Mouse (Mus musculus) midbrain, embryonic 13.5 days (tissue): ENCODE data around the gene Insrr. TPM values are rescaled to one million over a fixed set of nuclear protein-coding genes. Genes with fewer than 3 reads are reported as not detected.
"Not testable (repeated sequence)": the region's sequence is repeated elsewhere in the genome, so short reads cannot be mapped to it uniquely, and the experiment has no call there.

Source experiments
- ATAC-seq: fragments of 200-750 bp; cut with Nextera tagmentation; 2 replicates; pipeline ENCODE4 v1.8.0; 2017; ENCODE audit warnings: mild to moderate bottlenecking, moderate TSS enrichment, moderate library complexity
- H3K27ac ChIP-seq: fragments of 300-500 bp; sonication (generic); 2 replicates; pipeline ENCODE4 v1.5.1; 2015; ENCODE audit warnings: inconsistent platforms, mild to moderate bottlenecking, moderate library complexity
- H3K27me3 ChIP-seq: fragments of 300-500 bp; sonication (generic); 2 replicates; pipeline ENCODE4 v1.6.1; 2015; ENCODE audit warnings: mild to moderate bottlenecking, inconsistent platforms
- H3K36me3 ChIP-seq: fragments of 300-500 bp; sonication (generic); 2 replicates; pipeline ENCODE4 v1.6.1; 2015; ENCODE audit warnings: mild to moderate bottlenecking, inconsistent platforms
- H3K4me1 ChIP-seq: fragments of 300-500 bp; sonication (generic); replicated peaks from 2 replicates; pipeline ENCODE4 v1.6.1; 2015; ENCODE audit warnings: inconsistent platforms
- H3K4me2 ChIP-seq: fragments of 300-500 bp; sonication (generic); replicated peaks from 2 replicates; pipeline ENCODE4 v1.6.1; 2015; ENCODE audit warnings: moderate library complexity, mild to moderate bottlenecking, inconsistent platforms
- H3K4me3 ChIP-seq: fragments of 300-500 bp; sonication (generic); replicated peaks from 2 replicates; pipeline ENCODE4 v1.5.1; 2015; ENCODE audit warnings: mild to moderate bottlenecking, inconsistent platforms
- H3K9ac ChIP-seq: fragments of 300-500 bp; sonication (generic); replicated peaks from 2 replicates; pipeline ENCODE4 v1.6.1; 2015; ENCODE audit warnings: mild to moderate bottlenecking, inconsistent platforms
- H3K9me3 ChIP-seq: fragments of 300-500 bp; sonication (generic); 2 replicates; pipeline ENCODE4 v1.6.1; 2016; ENCODE audit warnings: mild to moderate bottlenecking, inconsistent platforms
- WGBS: fragments of 180-500 bp; shearing (Covaris S2); methylation state at CpG from one replicate; pipeline ENCODE4 v1.1.7; 2015; 5-methylcytosine and 5-hydroxymethylcytosine counted together
- polyA plus RNA-seq: library from polyadenylated mRNA; unstranded; fragments of >200 nt; fragmentation: Nextera tagmentation; extraction: Ambion mirVana; gene quantifications from 2 replicates; pipeline ENCODE4 v1.2.1, GENCODE M21; 2015

The Insrr gene
- polyA plus RNA-seq, 1 experiment from 2014 or later = 0.87 TPM

DNA sequence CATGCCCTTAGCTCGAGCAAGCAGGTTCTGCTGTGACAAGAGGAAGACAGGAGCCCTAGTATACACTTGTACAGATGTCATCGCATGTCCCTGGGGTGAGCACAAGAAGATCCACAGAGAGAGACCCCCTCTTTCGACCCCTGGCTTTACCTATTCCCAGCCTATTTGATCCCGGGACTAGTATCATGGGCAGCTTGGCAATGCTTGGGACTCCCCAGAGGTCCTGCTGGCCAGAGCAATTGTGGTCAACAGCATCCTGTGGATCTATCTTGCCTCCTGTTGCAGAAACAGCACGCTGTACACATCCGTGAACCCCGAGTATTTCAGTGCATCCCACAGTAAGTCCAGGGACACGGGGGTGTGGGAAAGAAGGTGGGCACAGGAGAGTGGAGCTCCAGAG, 14.5 kb downstream of the Insrr start:
- no peak for ATAC-seq
- Histone ChIP-seq H3K27me3 (peaks cover 72% of the 10 kb centered on the region), H3K36me3 (no peaks in the 10 kb centered on the region), H3K9ac (no peak overlapping the region), H3K4me2 (no peak overlapping the region), H3K9me3 (no peaks in the 10 kb centered on the region), H3K27ac (no peak overlapping the region), H3K4me1 (peaks cover 9% of the 10 kb centered on the region), H3K4me3 (no peak overlapping the region)
- WGBS = 86% methylated on average over 8 of the region's 8 CpGs

DNA sequence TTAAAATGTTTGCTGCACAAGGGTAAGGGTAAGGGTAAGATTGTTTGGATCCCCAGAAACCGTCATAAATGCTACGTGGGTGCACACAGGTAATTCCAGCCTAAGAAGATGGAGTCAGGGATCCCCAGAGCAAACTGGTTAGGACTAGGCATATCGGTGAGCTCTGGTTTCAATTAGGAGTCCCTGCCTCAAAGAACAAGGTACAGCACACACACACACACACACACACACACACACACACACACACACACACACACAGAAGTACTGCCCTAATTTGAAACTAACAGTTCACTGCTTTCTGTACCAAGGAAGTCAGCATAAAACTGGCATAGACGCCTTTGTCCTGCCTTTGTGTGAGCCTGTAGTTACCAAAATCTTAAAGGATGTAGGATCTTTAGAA, 15.7 kb downstream of the Insrr start:
- no peak overlapping the region for H3K9ac ChIP-seq
- no peak overlapping the region for H3K27ac ChIP-seq
- no peaks in the 10 kb centered on the region for H3K36me3 ChIP-seq
- H3K27me3 ChIP-seq = peaks cover 67% of the 10 kb centered on the region
- no peaks in the 10 kb centered on the region for H3K9me3 ChIP-seq
- 79% methylated on average over 4 of the region's 4 CpGs for WGBS
- no peak overlapping the region for H3K4me2 ChIP-seq
- no peak for ATAC-seq
- H3K4me3 ChIP-seq = no peak overlapping the region
- H3K4me1 ChIP-seq = peaks cover 9% of the 10 kb centered on the region

DNA sequence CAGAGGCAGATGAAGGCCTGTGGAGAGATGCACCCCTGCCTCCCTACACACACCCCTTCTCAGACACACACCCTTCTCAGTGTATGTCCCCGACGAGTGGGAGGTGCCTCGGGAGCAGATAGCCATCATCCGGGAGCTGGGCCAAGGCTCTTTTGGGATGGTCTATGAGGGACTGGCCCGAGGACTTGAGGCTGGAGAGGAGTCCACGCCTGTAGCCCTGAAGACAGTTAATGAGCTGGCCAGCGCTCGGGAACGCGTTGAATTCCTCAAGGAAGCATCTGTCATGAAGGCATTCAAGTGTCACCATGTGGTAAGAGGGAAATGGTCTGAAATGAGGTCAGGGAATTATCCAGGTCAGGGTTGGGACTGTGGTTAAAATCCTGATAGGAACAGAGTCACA, 16.1 kb downstream of the Insrr start:
- no peak for ATAC-seq
- no peak overlapping the region for H3K4me3 ChIP-seq
- WGBS = 70% methylated on average over 10 of the region's 10 CpGs
- H3K4me2 ChIP-seq = no peak overlapping the region
- no peaks in the 10 kb centered on the region for H3K9me3 ChIP-seq
- H3K27ac ChIP-seq = no peak overlapping the region
- H3K4me1 ChIP-seq = peaks cover 9% of the 10 kb centered on the region
- H3K9ac ChIP-seq = no peak overlapping the region
- H3K27me3 ChIP-seq = peaks cover 66% of the 10 kb centered on the region
- H3K36me3 ChIP-seq = no peaks in the 10 kb centered on the region

- Histone ChIP-seq H3K9ac (no peak overlapping the region), H3K36me3 (no peaks in the 10 kb centered on the region), H3K27ac (no peak overlapping the region), H3K27me3 (peaks cover 40% of the 10 kb centered on the region), H3K4me1 (peaks cover 7% of the 10 kb centered on the region; the same call in 1 of the 2 replicates), H3K4me2 (no peak overlapping the region), H3K4me3 (no peak overlapping the region), H3K9me3 (no peaks in the 10 kb centered on the region)
- 61% methylated on average over 6 of the region's 6 CpGs for WGBS
- ATAC-seq = peak; percentile 38; the same call in 1 of the 2 replicates
Measured at GRCm38 (mm10) chr3:87816166-87816565, 19.4 kb downstream of the Insrr start.

DNA sequence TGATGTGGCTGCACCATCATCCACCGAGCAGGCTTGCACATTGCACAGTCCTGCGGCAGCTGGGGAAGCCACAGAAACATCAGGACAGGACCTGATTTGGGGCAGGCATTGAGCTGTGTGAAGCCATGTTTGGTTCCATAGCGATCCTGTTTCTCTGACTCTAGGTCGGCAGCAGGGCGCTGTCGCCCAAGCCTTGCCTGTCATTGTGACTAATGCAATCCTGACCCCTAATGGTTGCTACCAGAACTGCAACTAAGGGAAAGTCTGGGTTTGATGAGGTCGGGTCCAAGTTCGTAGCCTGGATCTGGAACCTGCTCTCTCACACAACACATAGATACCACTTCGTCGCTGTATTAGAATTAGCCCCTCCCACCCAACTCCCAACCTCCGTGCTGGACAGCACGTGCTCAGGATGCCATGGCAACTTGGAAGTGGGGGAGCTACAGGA, 19.9 kb downstream of the Insrr start:
- Histone ChIP-seq H3K27me3 (peaks cover 35% of the 10 kb centered on the region), H3K4me3 (no peak overlapping the region)
- 8% methylated on average over 12 of the region's 12 CpGs for WGBS

DNA sequence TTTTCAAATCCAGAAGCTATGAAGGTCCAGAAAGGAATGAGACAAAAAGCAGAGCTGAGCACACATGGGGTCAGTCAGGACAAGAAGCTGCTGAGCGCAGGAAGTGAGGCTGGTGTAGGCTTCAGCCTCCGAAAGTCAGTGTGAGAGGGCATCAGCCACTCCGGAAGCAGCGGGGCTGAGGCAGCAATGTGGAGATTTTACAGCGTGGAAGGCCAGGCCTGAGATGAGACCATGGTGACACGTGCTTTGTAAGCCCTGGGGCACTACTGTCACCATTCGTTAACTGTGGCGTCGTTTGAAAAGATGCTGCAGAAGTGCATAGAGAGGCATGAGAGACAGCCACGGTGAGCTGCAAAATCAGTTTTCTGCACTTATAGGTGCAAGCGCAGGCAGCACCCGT, 21.5 kb downstream of the Insrr start:
- Histone ChIP-seq H3K27ac (no peak overlapping the region), H3K36me3 (no peaks in the 10 kb centered on the region), H3K4me1 (peaks cover 7% of the 10 kb centered on the region; the same call in 1 of the 2 replicates), H3K9ac (no peak overlapping the region), H3K9me3 (no peaks in the 10 kb centered on the region), H3K4me2 (no peak overlapping the region), H3K27me3 (peaks cover 27% of the 10 kb centered on the region), H3K4me3 (no peak overlapping the region)
- WGBS = 56% methylated on average over 12 of the region's 12 CpGs
- ATAC-seq = peak; percentile 46; the same call in 1 of the 2 replicates

More for the DNA sequence above, 19.9 kb downstream of the Insrr start:
- peak; percentile 47; the same call in 1 of the 2 replicates for ATAC-seq
- H3K36me3 ChIP-seq = no peaks in the 10 kb centered on the region
- no peak overlapping the region for H3K9ac ChIP-seq
- H3K4me1 ChIP-seq = peaks cover 7% of the 10 kb centered on the region; the same call in 1 of the 2 replicates
- H3K4me2 ChIP-seq = peak overlapping the region; percentile 14; the same call in 1 of the 2 replicates
- no peaks in the 10 kb centered on the region for H3K9me3 ChIP-seq
- no peak overlapping the region for H3K27ac ChIP-seq

GRCm38 (mm10) chr3:87824206-87824605, 27.5 kb downstream of the Insrr start, which contains the start of gene Pear1:
Pear1 (minus strand) TSS chr3:87824306.
- not testable (repeated sequence) for H3K9ac ChIP-seq, H3K4me3 ChIP-seq, H3K4me1 ChIP-seq, H3K4me2 ChIP-seq, H3K27me3 ChIP-seq, ATAC-seq, H3K27ac ChIP-seq, H3K36me3 ChIP-seq, H3K9me3 ChIP-seq
- WGBS = 92% methylated on average over 1 of the region's 1 CpGs

- Histone ChIP-seq H3K36me3 (no peaks in the 10 kb centered on the region), H3K4me3 (no peak overlapping the region), H3K27ac (no peak overlapping the region), H3K9ac (no peak overlapping the region), H3K27me3 (no peaks in the 10 kb centered on the region), H3K4me2 (no peak overlapping the region), H3K4me1 (no peaks in the 10 kb centered on the region), H3K9me3 (no peaks in the 10 kb centered on the region)
- WGBS = 62% methylated on average over 4 of the region's 4 CpGs
- no peak for ATAC-seq
Measured at GRCm38 (mm10) chr3:87828435-87828834, 31.7 kb downstream of the Insrr start.

- Histone ChIP-seq H3K9me3 (no peaks in the 10 kb centered on the region), H3K4me3 (no peak overlapping the region), H3K27ac (no peak overlapping the region), H3K36me3 (no peaks in the 10 kb centered on the region), H3K4me1 (no peaks in the 10 kb centered on the region), H3K27me3 (no peaks in the 10 kb centered on the region), H3K4me2 (no peak overlapping the region), H3K9ac (no peak overlapping the region)
- 63% methylated on average over 10 of the region's 10 CpGs for WGBS
- ATAC-seq = no peak
Measured at GRCm38 (mm10) chr3:87829025-87829424, 32.3 kb downstream of the Insrr start.

DNA sequence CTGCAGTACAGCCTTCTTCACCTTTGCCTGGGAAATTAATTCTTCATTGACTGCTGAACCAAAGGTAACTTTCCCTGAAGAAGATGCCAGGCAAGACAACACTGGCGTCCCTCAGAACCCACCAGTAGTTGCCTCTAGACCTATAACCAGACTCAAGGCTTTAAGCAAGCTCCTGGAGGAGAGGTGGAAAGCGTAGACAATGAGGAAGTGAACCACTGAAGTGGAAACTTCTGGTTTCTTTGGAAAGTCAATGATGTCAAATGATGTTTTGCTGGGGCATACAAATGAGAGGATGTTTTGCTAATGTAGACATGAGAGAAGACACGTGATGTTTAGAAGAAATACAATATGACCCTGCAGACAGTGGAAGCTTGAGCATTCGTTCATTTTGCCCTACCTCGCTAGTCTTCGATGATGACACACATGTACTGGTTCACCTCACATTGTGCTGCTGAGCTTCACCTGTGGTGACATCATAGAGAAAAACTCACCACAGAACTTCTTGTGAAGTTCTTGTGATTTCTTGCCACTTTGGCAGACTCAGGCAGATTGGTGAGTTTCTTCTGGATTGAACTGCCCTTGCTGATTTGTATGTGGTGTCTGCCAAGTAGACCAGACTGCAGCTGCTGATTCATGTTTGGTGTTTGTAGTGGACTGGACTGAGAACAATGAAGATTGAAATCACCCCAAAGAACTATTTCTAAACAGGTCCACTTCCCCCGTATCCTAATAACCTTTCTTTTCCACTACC, 35.5 kb downstream of the Insrr start:
- 86% methylated on average over 7 of the region's 7 CpGs for WGBS
- Histone ChIP-seq H3K9ac (no peak overlapping the region), H3K36me3 (no peaks in the 10 kb centered on the region), H3K27me3 (no peaks in the 10 kb centered on the region), H3K4me1 (no peaks in the 10 kb centered on the region), H3K27ac (no peak overlapping the region), H3K4me3 (no peak overlapping the region), H3K4me2 (no peak overlapping the region), H3K9me3 (no peaks in the 10 kb centered on the region)
- ATAC-seq = no peak

DNA sequence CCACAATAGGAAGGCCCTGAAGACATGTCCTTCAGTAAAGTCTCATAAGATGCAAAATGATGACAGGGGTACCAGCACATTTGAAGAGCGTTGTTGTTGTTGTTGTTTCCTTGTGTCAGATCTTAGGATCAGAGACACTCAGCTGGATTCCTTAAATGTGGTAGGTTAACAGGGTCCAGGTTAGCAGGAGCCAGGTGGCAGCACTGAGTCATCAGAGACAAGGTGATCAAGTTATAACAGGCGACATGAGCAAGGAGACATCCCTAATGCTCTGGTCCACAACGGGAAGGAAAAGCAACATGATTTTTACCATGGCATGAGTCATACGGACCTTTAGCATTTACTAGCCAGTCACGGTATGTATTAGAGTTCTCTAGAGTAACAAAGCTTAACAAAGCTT, 36.7 kb downstream of the Insrr start:
- Histone ChIP-seq H3K9ac (no peak overlapping the region), H3K27me3 (no peaks in the 10 kb centered on the region), H3K36me3 (no peaks in the 10 kb centered on the region), H3K4me2 (no peak overlapping the region), H3K9me3 (no peaks in the 10 kb centered on the region), H3K4me3 (no peak overlapping the region), H3K27ac (no peak overlapping the region), H3K4me1 (no peaks in the 10 kb centered on the region)
- no peak for ATAC-seq
- 71% methylated on average over 5 of the region's 5 CpGs for whole genome bisulfite sequencing

- Histone ChIP-seq H3K36me3 (no peaks in the 10 kb centered on the region), H3K4me1 (no peaks in the 10 kb centered on the region), H3K4me2 (no peak overlapping the region), H3K27me3 (no peaks in the 10 kb centered on the region), H3K27ac (no peak overlapping the region), H3K9me3 (no peaks in the 10 kb centered on the region), H3K4me3 (no peak overlapping the region), H3K9ac (no peak overlapping the region)
- no peak for ATAC-seq
- 4% methylated on average over 4 of the region's 4 CpGs for WGBS
Measured at GRCm38 (mm10) chr3:87838622-87839021, 41.9 kb downstream of the Insrr start.

- Histone ChIP-seq H3K27ac (no peak overlapping the region), H3K36me3 (no peaks in the 10 kb centered on the region), H3K9ac (no peak overlapping the region), H3K4me2 (no peak overlapping the region), H3K4me3 (no peak overlapping the region), H3K4me1 (no peaks in the 10 kb centered on the region), H3K27me3 (no peaks in the 10 kb centered on the region), H3K9me3 (no peaks in the 10 kb centered on the region)
- no peak for ATAC-seq
Measured at GRCm38 (mm10) chr3:87840858-87841257, 44.1 kb downstream of the Insrr start.
